Mouse (Mus musculus): ENCODE data around the gene Thap7. TPM values are rescaled to one million over a fixed set of nuclear protein-coding genes. Genes with fewer than 3 reads are reported as not detected.
"Not testable (repeated sequence)": the region's sequence is repeated elsewhere in the genome, so short reads cannot be mapped to it uniquely, and the experiment has no call there.

Gene Thap7
- polyA plus RNA-seq, 1 experiment from 2014 or later = 52.2 TPM

DNA sequence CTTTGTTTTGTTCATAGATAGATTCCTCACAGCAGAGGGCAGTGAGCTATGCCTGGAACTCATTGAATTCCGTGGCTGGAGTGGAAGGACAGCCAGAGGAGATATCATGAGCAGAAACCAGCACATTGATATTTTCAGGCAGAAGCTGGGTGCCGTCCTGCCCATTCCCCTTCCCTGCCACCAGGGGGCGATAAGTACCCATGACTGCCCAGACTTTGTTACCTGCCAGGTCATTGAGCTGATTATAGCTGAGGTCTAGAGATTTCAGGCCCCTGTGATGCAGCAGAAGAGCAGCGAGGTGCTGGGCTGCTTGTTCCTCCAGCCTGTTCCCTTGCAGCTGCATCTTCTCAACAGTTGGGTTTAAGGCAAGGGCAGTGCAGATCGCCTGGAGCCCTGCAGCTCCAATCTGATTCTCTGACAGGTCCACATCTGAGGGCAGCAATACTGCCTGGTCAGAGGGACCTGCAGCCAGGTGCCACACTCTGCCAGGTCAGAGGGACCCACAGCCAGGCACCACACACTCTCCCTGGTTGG is 27.1 kb upstream of the Thap7 start:
- DNase-seq (ENCODE audit: low spot score) = peak; percentile 82
- Histone ChIP-seq H3K27ac (replicated peaks) (peak overlapping the region; percentile 76; the same call in 1 of the 2 replicates), H3K27me3 (replicated peaks; ENCODE audit: low read depth, poor library complexity, severe bottlenecking) (peaks cover 57% of the 10 kb centered on the region), H3K4me3 (peak overlapping the region; percentile 42; the same call in 1 of the 2 replicates), H3K4me1 (peaks cover 70% of the 10 kb centered on the region), H3K36me3 (replicated peaks) (no peaks in the 10 kb centered on the region), H3K9me3 (no peaks in the 10 kb centered on the region)
- WGBS = 2% methylated on average over 5 of the region's 5 CpGs

DNA sequence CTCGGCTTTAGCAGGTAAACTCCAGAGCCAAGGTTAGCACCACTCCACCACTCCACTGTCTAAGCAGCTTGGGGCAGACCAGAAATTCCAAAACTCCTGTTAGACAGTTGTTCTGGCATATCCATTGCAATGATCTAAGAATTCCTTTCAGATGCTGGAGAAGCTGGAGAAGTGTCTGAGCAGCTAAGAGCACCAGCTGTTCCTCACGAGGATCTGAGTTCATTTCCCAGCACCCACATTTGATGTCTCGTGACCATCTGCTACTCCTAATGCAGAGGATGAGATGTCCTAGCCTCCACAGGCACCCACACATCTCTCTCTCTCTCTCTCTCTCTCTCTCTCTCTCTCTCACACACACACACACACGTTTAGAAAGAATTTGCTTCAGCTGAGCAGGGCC is 26.0 kb upstream of the Thap7 start:
- Histone ChIP-seq H3K4me3 (no peak overlapping the region), H3K36me3 (replicated peaks) (no peaks in the 10 kb centered on the region), H3K27me3 (replicated peaks; ENCODE audit: low read depth, poor library complexity, severe bottlenecking) (peaks cover 46% of the 10 kb centered on the region), H3K9me3 (no peaks in the 10 kb centered on the region), H3K27ac (replicated peaks) (no peak overlapping the region), H3K4me1 (peaks cover 63% of the 10 kb centered on the region)
- 60% methylated on average over 4 of the region's 4 CpGs for WGBS
- no peak for DNase-seq (ENCODE audit: low spot score)

DNA sequence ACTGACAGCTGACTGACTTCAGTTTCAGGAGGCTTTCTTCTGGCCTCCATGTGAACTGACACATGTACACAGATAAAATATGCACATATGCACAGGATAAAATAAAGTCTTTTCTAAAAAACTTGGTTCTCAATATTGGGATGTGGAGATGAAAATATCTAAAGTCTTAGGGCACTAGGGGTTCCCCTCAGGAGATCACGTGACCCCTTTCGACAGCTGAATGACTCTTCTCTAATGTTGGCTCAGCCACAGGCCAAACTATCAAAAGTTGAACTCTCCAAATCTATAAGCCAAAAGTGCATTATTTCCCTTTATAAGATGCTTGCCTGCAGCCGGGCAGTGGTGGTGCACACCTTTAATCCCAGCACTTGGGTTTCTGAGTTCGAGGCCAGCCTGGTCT is 25.2 kb upstream of the Thap7 start:
- H3K27ac ChIP-seq (replicated peaks) = no peak overlapping the region
- peaks cover 55% of the 10 kb centered on the region for H3K4me1 ChIP-seq
- no peak overlapping the region for H3K4me3 ChIP-seq
- WGBS = 80% methylated on average over 4 of the region's 4 CpGs
- DNase-seq (ENCODE audit: low spot score) = no peak
- H3K9me3 ChIP-seq = no peaks in the 10 kb centered on the region
- peaks cover 39% of the 10 kb centered on the region for H3K27me3 ChIP-seq (replicated peaks; ENCODE audit: low read depth, poor library complexity, severe bottlenecking)
- H3K36me3 ChIP-seq (replicated peaks) = no peaks in the 10 kb centered on the region

DNA sequence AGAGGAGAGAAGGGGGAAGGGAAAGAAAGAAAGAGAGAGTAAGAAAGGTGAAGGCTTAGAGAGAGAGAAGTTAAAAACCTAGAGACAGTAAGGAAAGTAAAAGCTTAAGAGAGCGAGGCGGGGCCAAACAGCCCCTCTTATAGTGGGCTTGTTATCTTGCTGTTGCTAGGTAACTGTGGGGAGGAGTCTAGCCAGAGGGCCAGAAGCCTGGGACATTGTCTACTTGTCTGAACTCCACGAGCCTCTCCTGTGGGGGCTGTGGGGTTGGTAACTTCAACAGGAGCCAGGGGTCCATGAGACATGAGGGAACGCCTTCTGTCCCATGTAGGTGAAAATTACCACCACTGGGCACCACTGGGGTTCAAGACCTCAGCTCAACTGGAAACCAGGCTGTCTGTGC is 23.8 kb upstream of the Thap7 start:
- DNase-seq (ENCODE audit: low spot score) = peak; percentile 42
- peaks cover 42% of the 10 kb centered on the region for H3K4me1 ChIP-seq
- peak overlapping the region; percentile 50 for H3K4me3 ChIP-seq
- H3K36me3 ChIP-seq (replicated peaks); H3K9me3 ChIP-seq: not testable (repeated sequence)
- H3K27me3 ChIP-seq (replicated peaks; ENCODE audit: low read depth, poor library complexity, severe bottlenecking) = peaks cover 24% of the 10 kb centered on the region
- 20% methylated on average over 4 of the region's 4 CpGs for WGBS
- H3K27ac ChIP-seq (replicated peaks) = peak overlapping the region; percentile 83

DNA sequence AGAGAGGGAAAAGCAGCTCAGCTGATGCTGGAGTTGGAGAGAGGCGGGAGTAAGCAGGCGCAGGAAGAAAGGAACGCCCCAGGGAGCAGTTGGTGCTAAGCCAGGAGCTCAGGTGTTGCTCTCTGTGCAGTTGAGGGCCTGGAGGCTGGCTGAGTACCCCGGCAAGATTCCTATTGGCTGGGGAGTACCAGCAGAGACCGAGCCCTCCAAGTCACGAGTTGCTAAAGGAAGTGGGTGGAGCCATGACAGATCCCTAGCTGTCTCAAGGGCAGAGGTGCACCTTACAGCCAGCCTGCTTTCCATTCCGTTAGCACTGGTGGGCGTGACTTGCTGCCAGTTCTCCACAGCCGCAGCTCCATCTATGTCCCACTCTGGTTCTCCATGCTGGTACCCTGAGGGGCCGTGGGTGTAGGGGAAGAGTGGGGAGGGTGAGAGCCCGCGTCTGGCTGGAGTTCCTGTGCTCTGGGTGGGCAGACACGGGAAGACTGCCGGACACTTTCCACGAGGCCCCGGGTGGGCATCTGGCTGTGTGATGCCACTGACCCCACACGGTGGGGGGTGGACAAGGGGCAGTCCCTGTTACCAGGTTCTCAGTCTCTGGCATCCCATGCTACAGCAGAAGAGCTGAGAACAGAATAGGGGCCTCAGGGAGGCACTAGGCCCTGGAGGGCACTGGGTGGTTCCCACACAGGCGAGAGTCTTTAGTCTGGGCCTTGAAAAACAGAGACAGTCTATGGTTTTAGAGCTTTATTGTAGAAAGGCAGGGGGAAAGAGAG is 23.2 kb upstream of the Thap7 start:
- WGBS = 9% methylated on average over 18 of the region's 18 CpGs
- H3K27ac ChIP-seq (replicated peaks) = peak overlapping the region; percentile 83
- H3K27me3 ChIP-seq (replicated peaks; ENCODE audit: low read depth, poor library complexity, severe bottlenecking) = peaks cover 18% of the 10 kb centered on the region
- peak overlapping the region; percentile 50 for H3K4me3 ChIP-seq
- H3K4me1 ChIP-seq = peaks cover 36% of the 10 kb centered on the region
- DNase-seq (ENCODE audit: low spot score) = peak; percentile 76
- no peaks in the 10 kb centered on the region for H3K9me3 ChIP-seq
- no peaks in the 10 kb centered on the region for H3K36me3 ChIP-seq (replicated peaks)

DNA sequence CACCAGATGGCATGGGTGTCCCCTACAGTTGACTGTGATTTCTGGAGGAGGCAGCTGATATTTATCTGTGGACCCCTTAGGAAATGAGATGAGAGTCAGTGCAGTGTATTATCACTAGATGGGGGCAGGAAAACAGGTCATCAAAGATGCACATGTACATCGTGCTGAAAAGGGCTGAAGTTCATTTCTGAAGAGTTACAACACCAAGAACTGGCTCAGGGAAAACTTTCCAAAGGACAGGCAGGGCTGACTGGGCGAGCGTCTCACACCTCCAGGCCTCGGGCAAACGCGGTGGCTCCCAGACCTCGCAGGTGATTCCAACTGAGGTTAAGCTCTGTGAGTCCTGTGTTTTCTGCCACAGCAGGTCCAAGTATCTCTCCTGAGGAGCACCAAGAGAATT is 21.9 kb upstream of the Thap7 start:
- H3K36me3 ChIP-seq (replicated peaks) = no peaks in the 10 kb centered on the region
- H3K4me3 ChIP-seq = no peak overlapping the region
- H3K27me3 ChIP-seq (replicated peaks; ENCODE audit: low read depth, poor library complexity, severe bottlenecking) = peaks cover 14% of the 10 kb centered on the region; the same call in 1 of the 2 replicates
- DNase-seq (ENCODE audit: low spot score) = no peak
- H3K4me1 ChIP-seq = peaks cover 24% of the 10 kb centered on the region
- no peak overlapping the region for H3K27ac ChIP-seq (replicated peaks)
- H3K9me3 ChIP-seq = no peaks in the 10 kb centered on the region
- 83% methylated on average over 7 of the region's 7 CpGs for WGBS

DNA sequence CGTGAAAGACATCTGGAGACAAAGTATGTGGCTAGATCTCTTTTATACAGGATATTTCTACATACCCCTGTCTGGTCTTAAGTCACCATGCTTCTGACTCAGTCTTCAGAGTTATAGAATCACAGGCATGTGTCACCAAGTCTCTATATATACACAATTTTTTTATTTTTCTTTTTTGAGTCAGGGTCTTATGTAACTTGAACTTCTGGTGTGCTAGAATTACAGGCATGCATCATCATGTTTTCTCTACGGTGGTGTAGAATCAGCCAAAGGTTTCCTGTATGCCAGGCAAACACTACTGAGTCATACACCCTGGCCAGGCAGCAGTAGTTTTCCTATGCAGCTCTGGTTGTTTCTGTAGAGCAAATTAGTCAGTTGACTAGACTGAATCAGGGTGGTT is 11.7 kb upstream of the Thap7 start:
- H3K4me1 ChIP-seq = no peaks in the 10 kb centered on the region
- no peak for DNase-seq (ENCODE audit: low spot score)

DNA sequence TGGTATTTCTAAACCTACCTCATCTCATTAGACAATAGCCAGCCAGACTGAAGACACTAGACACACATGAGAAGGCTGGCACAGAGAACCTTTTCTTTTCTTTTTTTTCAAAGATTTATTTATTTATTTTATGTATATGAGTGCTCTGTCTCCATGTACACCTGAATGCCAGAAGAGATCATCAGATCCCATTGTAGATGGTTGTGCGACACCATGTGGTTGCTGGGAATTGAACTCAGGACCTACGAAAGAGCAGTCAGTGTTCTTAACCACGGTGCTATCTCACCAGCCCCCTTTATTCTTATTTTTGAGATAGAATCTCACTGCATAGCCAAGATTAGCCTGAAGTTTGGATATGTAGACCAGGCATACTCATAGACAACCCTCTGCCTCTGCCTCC is 5.6 kb upstream of the Thap7 start:
- 0 out of 2 replicates have a peak, but pooled peaks cover 3% of the 10 kb centered on the region for H3K27me3 ChIP-seq (replicated peaks; ENCODE audit: low read depth, poor library complexity, severe bottlenecking)
- DNase-seq (ENCODE audit: low spot score) = no peak
- 0 out of 2 replicates have a peak, but pooled peaks cover 2% of the 10 kb centered on the region for H3K9me3 ChIP-seq
- peaks cover 9% of the 10 kb centered on the region for H3K4me1 ChIP-seq
- WGBS = 87% methylated on average over 3 of the region's 3 CpGs
- no peaks in the 10 kb centered on the region for H3K36me3 ChIP-seq (replicated peaks)
- H3K27ac ChIP-seq (replicated peaks) = no peak overlapping the region
- no peak overlapping the region for H3K4me3 ChIP-seq

More for the DNA sequence above, 11.7 kb upstream of the Thap7 start:
- Histone ChIP-seq H3K27me3 (replicated peaks; ENCODE audit: low read depth, poor library complexity, severe bottlenecking) (0 out of 2 replicates have a peak, but pooled peaks cover 3% of the 10 kb centered on the region), H3K9me3 (no peaks in the 10 kb centered on the region), H3K4me3 (no peak overlapping the region), H3K27ac (replicated peaks) (no peak overlapping the region), H3K36me3 (replicated peaks) (no peaks in the 10 kb centered on the region)
- WGBS = 76% methylated on average over 2 of the region's 2 CpGs

DNA sequence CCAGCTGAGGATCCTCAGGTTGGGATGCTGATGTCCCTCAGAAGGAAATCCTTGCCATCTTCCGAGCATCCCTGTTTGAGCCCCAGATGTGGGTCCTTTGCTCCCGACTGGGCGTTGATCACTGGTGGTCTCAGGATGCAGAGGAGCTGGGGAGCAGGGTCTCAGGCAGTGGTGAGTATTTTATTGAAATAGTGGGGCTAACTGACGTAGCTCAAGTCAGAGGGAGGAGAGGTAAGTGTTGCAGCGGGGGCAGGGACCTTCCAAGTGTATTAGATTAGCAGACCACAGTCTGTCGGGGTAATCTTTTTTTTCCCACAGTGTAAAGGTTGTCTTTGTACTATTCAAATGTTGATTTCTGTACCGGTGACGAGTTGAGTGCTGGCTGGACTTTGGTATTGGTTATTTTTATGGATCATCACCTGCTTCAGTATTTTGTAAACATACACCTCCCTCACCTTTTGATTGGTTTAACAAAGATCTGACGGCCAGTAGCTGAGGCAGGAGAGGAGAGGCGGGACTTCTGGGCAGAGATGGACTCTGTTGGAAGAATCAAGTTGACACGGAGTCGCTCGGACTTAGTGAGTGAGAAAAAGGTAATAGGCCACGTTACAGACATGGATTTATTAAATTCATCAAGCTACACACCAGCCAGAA is 1.9 kb upstream of the Thap7 start:
- DNase-seq (ENCODE audit: low spot score) = no peak
- no peaks in the 10 kb centered on the region for H3K27me3 ChIP-seq (replicated peaks; ENCODE audit: low read depth, poor library complexity, severe bottlenecking)
- H3K9me3 ChIP-seq = 0 out of 2 replicates have a peak, but pooled peaks cover 2% of the 10 kb centered on the region
- no peak overlapping the region for H3K27ac ChIP-seq (replicated peaks)
- peaks cover 27% of the 10 kb centered on the region for H3K4me1 ChIP-seq
- 74% methylated on average over 14 of the region's 14 CpGs for WGBS
- no peak overlapping the region for H3K4me3 ChIP-seq
- peaks cover 16% of the 10 kb centered on the region for H3K36me3 ChIP-seq (replicated peaks)

DNA sequence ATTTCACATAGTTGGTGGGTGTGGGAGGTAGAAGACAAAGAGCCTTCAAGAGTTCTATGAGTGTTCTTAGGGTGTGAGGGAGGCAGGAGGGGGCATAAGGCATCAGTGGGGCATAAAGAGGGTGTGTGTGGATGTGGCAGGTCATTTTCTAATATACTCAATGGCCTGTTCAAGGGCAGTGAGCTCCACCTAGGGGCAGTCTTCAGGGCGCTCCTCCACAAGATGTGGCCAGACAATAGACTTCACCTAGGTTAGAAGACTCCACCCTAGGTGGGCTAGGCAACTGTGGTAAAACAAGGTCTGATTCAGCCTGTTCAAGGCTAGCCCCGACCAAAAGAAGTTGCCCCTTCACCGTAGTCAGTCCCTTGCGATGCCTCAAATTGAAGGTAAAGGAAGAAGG is 1.3 kb upstream of the Thap7 start:
- DNase-seq (ENCODE audit: low spot score) = no peak
- Histone ChIP-seq H3K36me3 (replicated peaks) (peaks cover 21% of the 10 kb centered on the region), H3K27ac (replicated peaks) (no peak overlapping the region), H3K27me3 (replicated peaks; ENCODE audit: low read depth, poor library complexity, severe bottlenecking) (no peaks in the 10 kb centered on the region), H3K9me3 (0 out of 2 replicates have a peak, but pooled peaks cover 2% of the 10 kb centered on the region), H3K4me3 (peak overlapping the region; percentile 72), H3K4me1 (peaks cover 27% of the 10 kb centered on the region)
- 54% methylated on average over 4 of the region's 4 CpGs for WGBS

DNA sequence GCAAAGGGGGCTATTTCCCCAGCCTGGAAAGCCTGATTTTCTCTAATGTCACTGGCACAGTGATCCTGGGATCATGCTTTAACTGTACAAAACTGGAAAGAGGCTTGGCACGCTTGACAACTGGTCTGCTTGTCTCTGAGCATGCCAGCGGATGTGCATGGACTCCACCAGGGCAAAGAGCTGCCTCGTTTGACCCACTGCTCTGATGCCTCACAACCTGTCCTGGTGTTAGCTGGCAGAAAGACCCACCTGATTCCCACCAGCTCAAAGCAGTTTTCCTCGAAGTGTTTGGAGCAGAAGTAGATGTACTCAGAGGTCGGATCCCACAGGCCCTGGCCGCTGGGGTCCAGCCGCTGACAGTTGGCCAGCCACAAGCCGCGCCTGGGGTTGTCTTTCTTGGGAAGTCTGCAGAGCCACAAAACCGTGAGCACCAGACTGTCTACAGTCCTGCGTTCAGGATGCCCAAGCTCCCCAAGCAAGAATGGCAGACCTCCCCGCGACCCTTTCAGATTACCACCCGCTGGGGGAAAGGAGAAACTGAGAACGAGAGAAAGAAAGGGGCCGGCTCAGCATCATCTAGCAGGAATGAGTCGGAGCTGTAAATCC is 852 bp downstream of the Thap7 start:
- H3K4me1 ChIP-seq = peaks cover 27% of the 10 kb centered on the region

DNA sequence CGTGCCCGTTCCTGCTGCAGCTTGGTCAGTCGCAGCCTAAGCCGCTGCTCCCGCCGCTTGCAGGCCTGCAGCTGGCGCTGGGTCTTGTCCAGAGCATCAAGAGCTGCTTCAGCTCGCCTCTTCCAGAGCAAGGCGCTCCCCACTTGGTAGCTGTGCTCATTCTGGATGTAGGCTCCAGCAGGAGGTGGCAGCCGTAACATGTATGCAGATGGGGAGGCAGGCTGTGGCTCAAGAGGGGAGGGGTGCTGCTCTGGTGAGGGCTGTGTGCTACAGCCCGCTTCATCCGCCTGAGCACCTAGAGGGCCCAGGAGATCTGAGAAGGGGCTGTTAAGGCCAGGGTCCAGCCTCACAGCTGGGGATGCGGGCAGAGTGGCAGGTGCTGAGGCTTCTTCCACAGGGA is 2.7 kb downstream of the Thap7 start:
- no peak overlapping the region for H3K4me3 ChIP-seq
- H3K27me3 ChIP-seq (replicated peaks; ENCODE audit: low read depth, poor library complexity, severe bottlenecking) = no peaks in the 10 kb centered on the region
- H3K9me3 ChIP-seq = no peaks in the 10 kb centered on the region
- peaks cover 27% of the 10 kb centered on the region for H3K4me1 ChIP-seq
- H3K36me3 ChIP-seq (replicated peaks) = peaks cover 59% of the 10 kb centered on the region
- no peak for DNase-seq (ENCODE audit: low spot score)
- 88% methylated on average over 13 of the region's 13 CpGs for WGBS
- H3K27ac ChIP-seq (replicated peaks) = no peak overlapping the region

More for the DNA sequence above, 852 bp downstream of the Thap7 start:
- no peaks in the 10 kb centered on the region for H3K27me3 ChIP-seq (replicated peaks; ENCODE audit: low read depth, poor library complexity, severe bottlenecking)
- DNase-seq (ENCODE audit: low spot score) = no peak
- 16% methylated on average over 17 of the region's 17 CpGs for WGBS
- peak overlapping the region; percentile 72 for H3K4me3 ChIP-seq
- H3K27ac ChIP-seq (replicated peaks) = peak overlapping the region; percentile 91
- peaks cover 43% of the 10 kb centered on the region for H3K36me3 ChIP-seq (replicated peaks)
- no peaks in the 10 kb centered on the region for H3K9me3 ChIP-seq

Data from embryonic facial prominence, embryonic 10.5 days (tissue).